ENCODE assay signal across 10 mouse cellular contexts in genomic region chr8:35120612-35121011, GRCm38 (mm10).
"Had no signal": no experiment of that assay in that cellular context is flagged by ENCODE, and none has a peak within 500 bp of the region (broad histone marks: within the 10 kb centered on the region; RNA-seq: fewer than 3 reads in every experiment).

No protein-coding gene starts in this region.

- H3K27ac ChIP-seq: kidney, embryonic 15.5 days; limb, embryonic 13.5 days; liver, embryonic 14.5 days; lung, embryonic 15.5 days; neural tube, embryonic 12.5 days; stomach, postnatal 0 days had no signal

- H3K27me3 ChIP-seq: kidney, embryonic 15.5 days; limb, embryonic 13.5 days; lung, embryonic 15.5 days; neural tube, embryonic 12.5 days had no signal

- DNase-seq: left cerebral cortex, postnatal 4 days; midbrain, embryonic 14.5 days; thymus, postnatal 4 days had no signal

- H3K36me3 ChIP-seq: kidney, embryonic 15.5 days; limb, embryonic 13.5 days; lung, embryonic 15.5 days; neural tube, embryonic 12.5 days had no signal

- H3K9ac ChIP-seq: kidney, embryonic 15.5 days; limb, embryonic 13.5 days; liver, embryonic 14.5 days; lung, embryonic 15.5 days; neural tube, embryonic 12.5 days had no signal

- H3K4me3 ChIP-seq: kidney, embryonic 15.5 days; limb, embryonic 13.5 days; lung, embryonic 15.5 days; neural tube, embryonic 12.5 days had no signal

- H3K4me2 ChIP-seq: kidney, embryonic 15.5 days; limb, embryonic 13.5 days; lung, embryonic 15.5 days; neural tube, embryonic 12.5 days had no signal

- H3K9me3 ChIP-seq: kidney, embryonic 15.5 days; lung, embryonic 15.5 days; neural tube, embryonic 12.5 days had no signal

- ATAC-seq: intestine, embryonic 16.5 days had no signal
